Mouse (Mus musculus) frontal cortex, postnatal 10 days (tissue): ENCODE measurements around the gene Rab6b.
"Not testable (repeated sequence)": the region's sequence is repeated elsewhere in the genome, so short reads cannot be mapped to it uniquely, and the experiment has no call there.

Source experiments
- DNase-seq, 2 experiments: peaks; one replicate each; pipeline ENCODE4 v3.0.0; 2022; ENCODE audit warnings: low spot score in 2 of 2, mixed read lengths in 1 of 2

The Rab6b gene

DNA sequence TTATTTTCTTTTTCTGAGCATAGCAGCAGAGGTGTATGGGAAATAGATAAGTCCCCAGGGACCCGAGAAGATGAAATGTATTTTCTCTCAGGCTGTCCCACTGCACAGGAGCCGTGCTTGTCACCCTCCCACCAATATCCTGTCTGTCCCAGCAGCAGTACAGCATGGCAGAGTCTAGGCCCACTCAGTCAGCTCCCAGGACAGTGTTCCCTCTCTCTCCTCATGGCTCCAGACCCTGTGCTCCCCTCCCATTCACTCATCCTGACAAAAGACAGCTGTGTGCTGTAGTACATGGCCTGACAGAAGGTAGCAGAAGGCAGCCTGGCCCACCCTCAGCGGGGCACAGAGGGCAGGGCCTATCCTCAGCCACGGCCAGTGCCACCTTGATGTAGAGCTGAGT, 32.3 kb downstream of the Rab6b start:
- DNase-seq, result no peak

DNA sequence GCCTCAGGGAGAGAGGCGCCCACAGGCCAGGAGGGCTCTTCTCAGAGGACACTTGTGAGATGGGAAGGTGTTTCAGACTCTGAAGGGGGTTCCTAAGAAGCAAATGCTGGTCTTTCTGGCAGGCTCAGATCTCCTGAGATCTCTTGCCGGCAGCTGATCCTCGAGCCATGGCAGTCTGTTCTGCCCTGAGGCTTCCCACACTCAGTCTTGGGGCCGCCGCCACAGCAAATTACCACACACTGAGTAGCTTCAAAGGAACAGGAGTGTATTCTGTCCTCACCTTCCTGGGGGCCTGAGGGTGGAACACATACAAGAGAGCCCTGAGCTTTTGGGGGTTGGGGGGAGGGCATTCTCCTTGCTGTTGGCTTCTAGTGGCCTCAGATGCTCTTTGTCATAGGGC, 33.8 kb downstream of the Rab6b start:
- DNase-seq, result no peak

DNA sequence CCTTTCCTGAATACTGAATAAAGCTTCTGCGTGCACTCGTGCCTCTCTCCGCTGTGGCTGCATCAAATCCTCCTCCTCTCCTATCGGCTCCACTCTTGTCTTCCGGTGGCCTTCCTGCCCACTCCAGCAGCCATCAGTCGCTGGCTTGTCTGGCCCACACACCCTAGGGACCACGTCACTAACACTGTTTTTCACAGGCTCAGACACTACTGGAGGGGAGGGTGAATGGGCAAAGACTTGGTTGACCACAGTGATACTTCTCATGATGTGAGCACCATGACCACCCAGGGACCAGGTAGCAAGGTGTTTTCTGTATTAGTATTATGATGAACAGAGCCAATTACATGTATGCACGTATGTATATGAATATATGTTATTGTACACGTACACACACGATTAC, 34.7 kb downstream of the Rab6b start:
- DNase-seq, result no peak

DNA sequence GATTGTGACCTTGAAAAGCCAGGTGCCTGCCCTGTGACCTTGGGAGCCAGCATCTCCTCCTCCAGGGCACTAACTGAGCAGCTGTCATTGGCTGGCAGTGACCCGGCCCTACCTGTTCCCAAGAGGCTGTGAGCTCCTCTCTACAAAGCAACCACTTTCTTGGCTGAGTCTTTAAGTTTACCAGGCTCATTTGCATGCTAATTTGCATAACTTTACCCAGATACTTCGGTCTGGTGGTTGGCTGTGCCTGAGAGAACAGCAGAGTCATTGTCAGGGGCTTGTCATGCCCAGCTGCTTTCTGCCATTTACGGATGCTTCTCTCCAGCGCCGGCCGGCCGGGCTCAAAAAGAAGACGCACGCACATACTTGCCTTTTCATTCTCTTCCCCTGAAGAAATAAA, 35.1 kb downstream of the Rab6b start:
- DNase-seq, result no peak

DNA sequence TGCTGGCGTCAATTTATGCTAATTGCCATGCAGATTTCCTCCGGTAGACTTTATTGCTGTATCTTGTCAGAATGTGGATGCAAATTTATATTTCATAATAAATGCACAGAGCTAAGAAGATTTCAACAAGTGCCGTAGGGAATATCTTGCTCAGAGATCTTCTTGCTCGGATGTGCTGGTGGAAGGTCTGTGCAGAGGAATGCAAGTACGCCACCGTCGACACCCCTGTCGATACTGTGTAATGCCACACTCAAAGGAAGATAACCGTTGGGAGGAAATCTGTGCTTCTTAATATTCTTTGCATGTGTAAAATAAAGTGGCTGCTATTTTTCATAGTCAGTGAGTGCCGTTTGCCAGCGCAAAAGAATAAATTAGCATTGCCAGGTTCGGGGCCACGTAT, 35.5 kb downstream of the Rab6b start:
- DNase-seq, result no peak

DNA sequence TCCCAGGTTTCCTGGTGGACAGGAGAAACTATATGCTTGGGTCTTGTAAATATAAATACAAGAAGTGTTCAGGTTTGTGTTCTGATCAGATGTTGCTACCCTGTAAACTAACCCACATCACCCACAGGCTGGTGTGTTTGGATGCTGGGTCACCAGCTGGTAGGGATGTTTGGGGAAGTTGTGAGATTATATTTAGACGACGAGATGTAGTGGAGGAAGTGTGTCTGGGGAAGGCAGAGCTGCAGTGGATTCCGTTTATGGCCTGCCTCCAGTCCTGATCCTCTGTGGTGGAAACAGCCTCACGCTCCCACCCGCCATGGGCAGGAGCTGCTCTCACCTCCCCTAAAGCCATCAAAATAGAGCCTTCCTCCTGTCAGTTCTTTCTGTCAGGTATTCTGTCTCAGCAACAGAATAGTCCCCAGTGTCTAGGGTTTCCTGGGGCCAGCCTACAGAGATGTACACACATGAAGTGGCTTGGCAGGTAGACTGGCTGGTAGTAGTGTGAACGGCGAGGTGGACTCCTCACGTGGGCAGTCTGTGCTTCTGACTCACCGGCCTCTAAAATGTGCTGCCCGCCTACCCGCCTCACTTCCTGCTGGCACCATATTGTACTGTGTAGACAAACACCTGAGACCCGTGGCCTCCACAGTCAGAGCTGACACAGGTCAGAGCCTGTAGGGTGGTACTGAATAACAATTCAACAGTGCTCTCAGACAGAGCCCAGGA, 37.6 kb downstream of the Rab6b start:
- DNase-seq, result no peak

DNA sequence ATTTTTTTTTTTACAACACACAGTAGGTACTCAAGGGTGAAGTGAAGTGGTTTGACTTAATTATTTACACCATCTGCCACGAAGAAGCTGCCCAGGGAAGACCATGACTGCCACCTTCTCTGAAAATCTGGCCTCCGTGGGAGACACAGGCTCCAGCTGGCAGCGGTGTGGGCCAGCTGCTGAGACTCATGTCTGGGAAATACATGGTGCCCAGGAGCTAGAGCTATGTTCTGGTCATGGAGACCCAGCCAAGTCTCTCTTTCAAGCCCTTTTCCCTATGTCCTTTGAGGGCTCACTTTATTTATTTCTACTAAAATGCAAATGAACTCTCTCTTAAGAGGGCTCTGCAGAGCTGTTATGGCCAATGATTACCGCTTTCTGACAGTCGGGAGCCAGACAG, 41.7 kb downstream of the Rab6b start:
- no peak for DNase-seq

DNA sequence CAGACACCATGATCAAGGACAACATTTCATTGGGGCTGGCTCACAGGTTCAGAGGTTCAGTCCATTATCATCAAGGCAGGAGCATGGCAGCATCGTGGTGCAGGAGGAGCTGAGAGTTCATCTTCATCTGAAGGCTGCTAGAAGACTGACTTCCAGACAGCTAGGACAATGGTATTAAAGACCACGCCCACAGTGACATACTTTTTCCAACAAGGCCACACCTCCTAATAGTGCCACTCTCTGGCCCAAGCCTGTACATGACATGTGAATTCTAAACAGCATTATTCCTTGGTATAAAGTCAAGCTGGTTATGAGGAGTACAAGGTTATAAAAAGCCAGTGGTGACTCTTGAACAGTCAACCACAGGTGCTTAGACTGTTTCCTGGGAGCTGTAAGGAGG, 43.0 kb downstream of the Rab6b start:
- DNase-seq, result no peak

DNA sequence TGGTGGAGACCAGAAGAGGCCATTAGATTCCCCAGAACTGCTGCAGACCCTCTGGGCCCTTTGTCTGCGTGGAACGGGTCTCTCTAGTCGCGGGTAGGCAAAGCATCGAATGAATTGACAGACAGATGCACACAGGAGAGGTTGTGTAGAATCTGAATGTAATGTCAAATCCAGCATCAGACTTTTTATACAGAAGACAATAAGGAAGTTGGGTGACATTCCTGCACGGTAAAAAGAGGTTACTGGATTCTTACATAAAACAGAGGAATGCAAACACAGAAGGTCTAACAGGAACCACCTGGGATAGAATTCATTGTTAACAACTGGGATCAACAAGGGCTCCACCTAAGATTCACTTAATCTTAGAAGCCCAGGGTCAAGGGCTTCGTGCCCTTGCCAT, 43.6 kb downstream of the Rab6b start:
- DNase-seq, result not testable (repeated sequence)

DNA sequence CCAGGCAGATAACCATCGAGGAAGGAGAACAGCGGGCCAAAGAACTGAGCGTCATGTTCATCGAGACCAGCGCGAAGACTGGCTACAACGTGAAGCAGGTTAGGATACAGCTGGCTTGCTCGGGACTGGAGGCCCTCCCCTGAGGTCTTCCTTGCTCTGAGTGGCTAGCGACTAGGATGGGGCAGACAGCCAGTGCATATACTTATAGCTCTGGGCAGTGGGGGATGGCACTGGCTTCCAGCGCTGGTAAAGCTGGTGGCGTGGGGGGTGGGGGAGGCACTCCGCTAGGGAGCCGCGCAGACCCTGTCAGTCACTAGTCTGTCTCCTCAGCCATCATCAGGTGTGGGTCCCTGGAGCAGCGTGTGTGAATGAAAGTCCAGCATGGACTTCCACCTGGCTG, 52.2 kb downstream of the Rab6b start:
- no peak for DNase-seq

DNA sequence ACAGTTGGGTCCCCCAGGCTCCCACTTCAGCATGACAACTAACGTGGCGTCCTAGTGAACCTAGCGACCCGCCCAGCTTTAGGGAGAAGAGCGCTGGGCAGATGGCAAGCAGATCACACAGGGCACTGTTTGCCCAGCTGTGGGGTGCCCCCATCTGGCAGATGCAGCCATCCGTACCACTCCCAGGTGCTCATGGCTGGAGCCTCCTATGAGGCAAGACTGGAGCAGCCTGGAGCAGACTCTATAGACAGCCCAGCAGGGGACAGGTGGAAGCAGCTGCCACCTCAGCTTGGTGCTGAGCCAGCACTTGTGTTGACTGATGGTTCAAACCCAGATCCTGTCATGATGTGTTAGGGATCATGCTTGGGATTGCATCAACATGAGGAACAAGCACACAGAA, 56.5 kb downstream of the Rab6b start:
- no peak for DNase-seq

DNA sequence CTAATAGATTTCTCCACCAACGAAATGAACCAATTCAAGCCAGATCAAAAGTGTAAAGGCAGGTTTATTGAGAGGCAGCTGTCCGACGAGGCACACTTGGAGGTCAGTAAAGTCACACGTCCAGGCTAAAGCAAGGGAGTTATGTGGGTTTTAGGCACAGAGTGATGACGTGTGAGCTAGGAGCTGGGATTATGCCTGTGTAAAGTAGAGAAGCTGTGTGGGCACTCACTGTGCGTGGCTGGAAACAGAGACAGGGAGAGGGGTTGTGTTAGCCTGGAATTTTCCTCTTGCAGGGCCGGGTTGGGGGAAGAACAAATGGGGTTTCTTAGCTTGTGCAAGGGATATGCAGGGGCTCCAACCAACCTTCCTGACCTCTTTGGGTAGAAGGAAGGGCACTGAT, 57.2 kb downstream of the Rab6b start:
- no peak for DNase-seq

DNA sequence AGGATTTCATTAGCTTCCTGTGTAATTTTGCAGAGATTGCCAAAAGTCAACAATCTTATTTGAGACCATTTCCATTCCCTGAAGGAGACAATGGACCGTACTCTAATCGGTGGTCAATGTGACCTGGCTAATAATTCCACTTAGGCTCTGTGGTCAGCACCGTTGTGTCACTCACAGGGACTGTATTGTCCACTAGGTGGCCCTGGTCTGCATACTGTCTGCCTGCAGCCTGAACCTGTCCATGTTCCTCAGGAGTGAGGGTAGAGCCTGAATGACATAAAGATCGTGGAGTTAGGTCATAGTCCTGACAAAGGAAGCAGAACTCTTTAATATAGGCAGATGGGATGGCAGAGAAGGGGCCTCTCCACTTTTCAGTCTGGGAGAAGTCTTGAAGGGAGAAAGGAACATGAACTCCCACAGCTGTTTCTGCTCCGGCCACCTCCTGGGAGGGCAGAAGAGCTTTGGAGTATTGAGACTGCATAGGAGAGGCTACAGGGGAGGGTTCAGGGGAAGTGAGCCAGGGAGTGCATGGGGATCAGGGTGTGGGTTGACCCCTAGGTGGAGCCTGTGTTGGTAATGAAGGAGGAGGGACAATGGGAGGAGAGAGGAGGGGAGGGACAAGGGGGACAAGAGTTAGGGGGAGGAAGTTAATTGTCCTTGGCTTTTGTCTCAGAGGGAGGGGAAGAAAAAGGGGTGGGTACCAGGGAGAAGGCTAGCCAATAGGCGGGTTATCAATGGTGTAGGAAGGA, 63.4 kb downstream of the Rab6b start:
- no peak for DNase-seq

DNA sequence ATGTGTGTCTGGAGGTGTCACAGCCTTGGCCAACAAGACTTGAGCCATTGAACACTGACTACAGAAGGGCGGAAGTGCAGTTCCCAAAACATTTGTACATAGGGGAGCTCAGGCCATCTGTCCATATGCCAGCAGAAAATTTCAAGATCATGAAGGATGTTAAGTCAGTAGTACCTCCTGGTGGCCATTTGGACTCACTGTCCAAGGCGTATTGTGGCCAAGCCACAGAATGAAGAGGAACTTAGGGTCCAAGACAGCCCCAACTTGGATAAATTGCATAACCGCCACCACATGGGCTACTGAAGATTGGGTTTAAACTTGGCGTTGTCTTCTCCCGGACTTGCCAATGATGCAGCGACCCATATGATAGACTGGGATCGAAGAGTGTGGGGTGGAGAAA, 64.1 kb downstream of the Rab6b start:
- no peak for DNase-seq

DNA sequence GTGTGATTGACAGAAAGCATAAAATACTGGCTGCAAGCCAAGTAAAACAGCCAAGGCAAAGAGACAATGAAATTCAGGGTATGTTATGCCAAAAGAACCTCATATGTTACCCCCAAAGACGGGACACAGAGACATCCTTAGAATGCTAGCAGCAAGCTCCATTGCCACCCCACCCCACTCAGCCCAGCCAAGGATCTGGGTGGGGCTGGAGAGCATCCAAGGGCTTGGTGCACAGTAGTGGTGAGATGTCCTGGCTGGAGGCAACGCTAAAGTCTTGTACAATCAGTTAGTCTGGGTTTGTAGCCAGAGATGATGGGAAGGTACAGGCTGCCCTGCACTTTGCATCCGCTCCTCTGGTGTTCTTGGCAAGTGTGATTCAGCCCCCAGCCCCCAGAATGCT, 68.7 kb downstream of the Rab6b start:
- no peak for DNase-seq

DNA sequence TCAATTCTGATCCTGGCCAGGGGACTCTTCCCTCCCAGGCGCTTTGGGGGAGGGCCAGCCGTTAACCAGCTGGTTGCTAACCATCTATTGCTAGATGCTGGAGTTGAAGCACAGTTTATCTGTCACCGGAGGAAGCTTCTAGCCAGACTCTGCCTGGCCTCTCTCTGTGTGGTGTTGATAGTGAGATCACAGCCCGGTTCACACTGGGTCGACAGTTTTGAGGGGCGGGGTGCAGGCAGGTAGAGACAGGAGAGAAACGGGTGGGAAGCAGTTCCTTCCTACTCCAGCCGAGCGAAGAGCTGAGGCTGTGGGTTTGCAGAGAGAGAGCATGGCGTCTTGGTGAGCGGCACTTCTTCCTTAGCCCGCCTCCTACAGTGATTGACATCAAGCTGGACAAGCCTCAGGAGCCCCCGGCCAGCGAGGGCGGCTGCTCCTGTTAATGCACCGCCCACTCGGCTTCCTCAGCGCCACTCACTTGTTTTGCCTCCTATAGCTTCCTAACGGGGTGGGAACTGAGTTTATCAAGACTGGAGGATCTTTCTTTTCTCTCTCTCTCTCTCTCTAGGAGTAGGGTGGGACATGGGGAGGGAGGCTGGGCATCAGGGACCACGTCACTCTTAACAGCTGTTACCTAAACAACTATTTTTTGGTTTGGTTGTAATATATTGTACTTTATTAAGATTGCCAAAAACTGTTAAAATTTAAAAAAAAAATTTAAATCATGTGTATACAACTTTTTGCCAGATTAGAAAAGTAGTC, 69.4 kb downstream of the Rab6b start:
- DNase-seq, result peak in 1 of 2 experiments; percentile 54

DNA sequence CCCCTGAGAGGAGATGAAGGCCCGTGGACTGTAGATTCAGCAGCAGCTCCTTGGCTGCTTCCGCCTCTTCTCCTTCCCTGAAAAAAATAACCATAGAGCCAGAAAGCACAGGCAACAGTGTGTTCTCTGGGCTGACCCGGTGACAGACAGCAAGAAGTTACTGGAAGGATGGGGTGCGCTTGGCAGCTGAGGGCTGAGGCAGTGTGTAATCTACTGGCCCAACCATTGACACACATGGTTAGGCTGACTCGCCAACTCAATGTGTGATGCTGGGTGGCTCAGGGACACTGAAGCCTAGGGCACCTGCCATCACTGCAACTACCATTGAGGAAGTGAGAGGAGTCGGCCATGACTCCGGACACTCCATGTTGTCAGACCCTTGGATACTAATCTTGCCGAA, 70.3 kb downstream of the Rab6b start:
- no peak for DNase-seq

DNA sequence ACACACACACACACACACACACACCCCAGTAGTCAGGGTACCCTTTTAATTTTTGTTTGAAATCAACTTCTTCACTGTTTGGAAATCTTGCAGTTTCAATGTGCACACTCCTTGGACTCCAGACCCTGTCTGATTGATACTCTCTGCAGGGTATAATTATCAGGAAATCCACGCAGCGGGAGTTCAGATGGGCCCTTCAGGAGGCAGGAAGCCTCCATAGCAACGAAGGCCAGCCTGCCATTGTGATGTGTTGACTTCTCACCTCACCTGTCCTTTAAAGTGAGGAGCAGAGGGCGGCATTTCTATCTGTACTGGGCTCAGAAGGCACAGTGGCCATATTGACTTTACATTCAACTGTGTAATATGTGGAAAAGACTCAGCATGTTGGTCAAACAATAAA, 73.3 kb downstream of the Rab6b start:
- no peak for DNase-seq

DNA sequence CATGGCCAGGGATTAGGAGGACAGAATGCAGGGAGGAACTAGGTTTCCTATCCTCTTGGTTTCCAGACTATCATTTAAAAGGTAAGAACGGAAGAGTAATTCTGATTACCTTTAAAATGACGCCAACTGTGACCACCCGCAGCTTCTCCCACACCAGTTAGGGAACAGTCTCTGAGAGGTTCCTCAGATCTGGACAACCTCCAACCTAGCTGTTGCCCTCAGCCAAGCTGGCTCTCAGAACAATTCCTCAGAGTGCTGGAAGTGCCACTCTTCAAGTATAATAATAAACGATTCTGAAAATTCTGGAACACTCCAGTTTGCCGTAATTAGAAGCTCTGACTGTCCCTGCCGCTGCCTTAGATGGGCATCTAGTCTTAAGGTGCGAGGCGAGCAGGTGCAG, 74.4 kb downstream of the Rab6b start:
- DNase-seq, result no peak

DNA sequence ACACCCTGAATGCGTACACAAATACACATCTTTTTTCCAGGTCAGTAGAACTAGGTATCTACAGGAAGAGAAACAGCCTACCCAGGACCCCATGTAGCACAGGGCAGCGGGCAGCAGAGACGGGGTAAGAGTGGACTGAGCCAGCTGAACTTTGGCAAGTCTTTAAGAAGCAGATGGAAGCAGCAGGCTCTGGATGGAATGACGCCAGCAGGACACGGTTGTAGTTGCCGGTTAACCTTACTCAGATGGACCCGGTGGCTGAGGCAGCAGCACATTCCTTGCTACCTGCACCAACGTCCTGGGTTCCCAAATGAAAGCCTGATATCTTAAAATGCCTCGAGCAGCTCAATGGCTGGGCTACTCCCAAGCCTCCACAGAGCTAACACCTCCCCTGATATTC, 75.2 kb downstream of the Rab6b start:
- DNase-seq, result no peak

DNA sequence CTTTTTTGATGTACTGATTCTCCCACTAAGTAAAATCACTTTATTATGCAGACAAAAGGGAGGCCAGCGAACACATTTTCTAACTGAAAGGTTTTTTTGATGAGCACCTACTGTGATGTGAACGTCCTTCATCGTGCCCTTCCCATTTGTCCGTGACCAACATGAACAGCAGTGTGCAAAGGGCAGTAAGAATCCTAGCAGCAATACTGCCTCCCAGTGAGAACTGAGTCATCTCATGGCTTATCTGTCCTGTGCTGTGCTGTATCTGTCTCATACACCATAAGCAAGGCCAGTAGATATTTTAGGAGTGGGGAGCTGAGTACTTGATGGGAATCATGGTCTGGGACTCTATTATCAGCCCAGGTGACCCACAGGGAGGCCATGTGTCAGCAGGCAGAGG, 76.8 kb downstream of the Rab6b start:
- no peak for DNase-seq

DNA sequence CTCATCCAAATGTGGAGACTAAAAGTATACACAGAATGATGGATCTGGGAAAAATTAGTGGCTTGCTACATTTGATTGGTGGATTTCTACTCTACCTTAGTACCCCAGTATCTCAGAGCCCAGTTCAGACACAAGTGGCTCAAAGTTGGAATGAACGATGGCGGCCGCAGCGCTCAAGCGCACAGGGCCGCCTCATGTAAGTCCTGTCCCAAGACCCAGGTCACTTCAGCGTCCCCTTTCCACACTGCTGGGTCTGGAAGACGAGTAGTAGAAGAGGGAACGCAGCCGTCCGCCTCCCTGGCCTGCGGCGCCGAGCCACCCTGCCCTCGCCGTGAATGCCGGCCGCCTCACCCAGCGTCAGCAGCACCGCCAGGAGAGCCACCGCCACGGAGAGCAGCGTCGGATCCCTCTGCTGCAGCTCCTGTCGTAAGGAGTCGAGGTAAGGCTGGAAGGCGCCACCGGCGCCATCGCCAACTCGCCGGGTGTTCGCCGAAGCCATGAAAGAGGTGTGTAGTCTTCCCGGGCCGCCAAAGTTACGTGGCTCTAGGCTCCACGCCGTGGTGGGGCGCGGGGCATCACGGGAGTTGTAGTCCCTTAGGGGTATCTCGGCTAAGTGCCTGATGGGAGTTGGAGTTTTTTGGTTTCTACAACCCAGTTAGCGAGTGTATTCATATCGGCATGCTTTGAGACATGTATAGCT, 90.1 kb downstream of the Rab6b start, which contains the start of gene Srprb:
Gene Srprb (minus strand): TSS at position 577 of the 700 bp plus-strand sequence.
- peak; percentile 86 to 91 for DNase-seq
